Mouse (Mus musculus) stomach, postnatal 0 days (tissue): ENCODE data around the gene Kalrn. TPM values are rescaled to one million over a fixed set of nuclear protein-coding genes. Genes with fewer than 3 reads are reported as not detected.

Experiments
- ATAC-seq: fragments of 200-750 bp; cut with Nextera tagmentation; 2 replicates; pipeline ENCODE4 v1.8.0; 2017; ENCODE audit not compliant: low FRiP score, low TSS enrichment
- DNase-seq: peaks from one replicate; pipeline ENCODE4 v3.0.0-alpha.2; 2016; ENCODE audit warnings: low spot score
- H3K27ac ChIP-seq: fragments of 300-500 bp; sonication (generic); replicated peaks from 2 replicates; pipeline ENCODE4 v1.5.1; 2014; ENCODE audit warnings: mild to moderate bottlenecking, control low read depth
- H3K27me3 ChIP-seq: fragments of 300-500 bp; sonication (generic); 2 replicates; pipeline ENCODE4 v1.6.1; 2014; ENCODE audit warnings: low read length; ENCODE audit not compliant: control insufficient read depth, insufficient read depth
- H3K36me3 ChIP-seq: fragments of 300-500 bp; sonication (generic); 2 replicates; pipeline ENCODE4 v1.6.1; 2014; ENCODE audit warnings: low read length, mixed read lengths; ENCODE audit not compliant: control insufficient read depth, insufficient read depth
- H3K4me1 ChIP-seq: fragments of 300-500 bp; sonication (generic); replicated peaks from 2 replicates; pipeline ENCODE4 v1.6.1; 2014; ENCODE audit warnings: antibody characterized with exemption; ENCODE audit not compliant: control insufficient read depth, insufficient read depth
- H3K4me2 ChIP-seq: fragments of 300-500 bp; sonication (generic); replicated peaks from 2 replicates; pipeline ENCODE4 v1.6.1; 2014; ENCODE audit warnings: low read depth, mild to moderate bottlenecking, control low read depth, moderate library complexity
- H3K4me3 ChIP-seq: fragments of 300-500 bp; sonication (generic); 2 replicates; pipeline ENCODE4 v1.5.1; 2014; ENCODE audit warnings: low read depth, low read length, control low read depth
- H3K9ac ChIP-seq: fragments of 300-500 bp; sonication (generic); 2 replicates; pipeline ENCODE4 v1.6.1; 2014; ENCODE audit warnings: mild to moderate bottlenecking, low read length, control low read depth, mixed read lengths
- H3K9me3 ChIP-seq: fragments of 300-500 bp; sonication (generic); 2 replicates; pipeline ENCODE4 v1.6.1; 2016; ENCODE audit warnings: low read length; ENCODE audit not compliant: control insufficient read depth
- CTCF ChIP-seq: IDR thresholded peaks from 2 replicates; pipeline ENCODE4 v1.5.1; 2016; ENCODE audit warnings: antibody characterized with exemption, low read depth, mild to moderate bottlenecking, moderate library complexity
- EP300 ChIP-seq: optimal IDR thresholded peaks from 2 replicates; pipeline ENCODE3; 2016; ENCODE audit warnings: antibody characterized with exemption
- WGBS: fragments of 180-500 bp; shearing (Covaris S2); extraction: QIAGEN DNeasy Blood & Tissue Kit; methylation state at CpG from one replicate; pipeline ENCODE4 v1.1.7; 2014; 5-methylcytosine and 5-hydroxymethylcytosine counted together
- polyA plus RNA-seq: library from polyadenylated mRNA; unstranded; fragments of >200 nt; fragmentation: Nextera tagmentation; extraction: Ambion mirVana; gene quantifications from 2 replicates; pipeline ENCODE4 v1.2.1, GENCODE M21; 2015

Gene Kalrn
- polyA plus RNA-seq, 1 experiment from 2014 or later, result 14.4 TPM

DNA sequence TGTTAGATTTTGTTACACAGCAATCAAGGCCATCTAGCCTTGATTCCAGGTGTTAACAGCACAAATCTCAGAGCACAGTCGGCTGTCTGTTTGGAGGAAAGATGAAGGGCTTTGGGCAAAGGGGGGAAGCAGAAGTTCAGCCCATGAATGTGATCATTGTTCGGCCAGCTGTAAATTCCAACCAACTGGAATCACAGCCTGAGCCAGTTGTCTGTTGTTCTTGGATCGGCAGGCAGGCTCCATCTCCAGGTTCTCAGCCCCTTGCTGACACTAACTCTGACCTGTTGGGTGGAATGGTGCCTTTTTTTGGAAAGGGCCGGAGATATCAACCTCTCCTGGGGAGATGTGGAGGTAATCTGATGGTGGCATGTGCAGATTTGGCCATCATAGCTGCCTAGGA is 28.6 kb upstream of the Kalrn start:
- H3K9me3 ChIP-seq, result no peaks in the 10 kb centered on the region
- H3K9ac ChIP-seq, result no peak overlapping the region
- no peak for DNase-seq
- no peak overlapping the region for H3K4me3 ChIP-seq
- no peaks in the 10 kb centered on the region for H3K36me3 ChIP-seq
- no peak for TF ChIP-seq EP300
- TF ChIP-seq CTCF, result no peak
- ATAC-seq, result no peak
- no peaks in the 10 kb centered on the region; the same call in 1 of the 2 replicates for H3K27me3 ChIP-seq
- WGBS, result 71% methylated on average over 4 of the region's 4 CpGs
- no peak overlapping the region for H3K27ac ChIP-seq
- H3K4me2 ChIP-seq, result no peak overlapping the region
- no peaks in the 10 kb centered on the region for H3K4me1 ChIP-seq

DNA sequence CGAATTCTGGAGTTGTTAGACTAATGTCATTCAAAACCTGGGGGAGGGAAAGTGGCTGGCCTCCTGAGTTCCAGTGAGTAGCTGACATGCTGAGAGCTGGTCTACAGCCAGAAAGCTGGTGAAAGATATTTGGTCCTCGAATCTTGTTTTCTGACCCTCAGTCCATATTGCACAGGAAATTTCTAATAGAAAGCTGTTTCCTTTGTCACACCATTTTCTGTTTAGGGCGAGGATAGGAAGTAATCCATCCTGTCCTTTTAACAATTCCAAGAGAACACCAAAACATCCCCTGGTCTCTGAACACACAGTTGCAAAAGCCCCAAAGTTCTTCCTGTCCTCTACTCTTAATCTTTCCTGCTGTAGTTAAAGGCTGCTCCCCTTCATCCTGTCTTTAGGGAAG is 22.0 kb upstream of the Kalrn start:
- Histone ChIP-seq H3K9me3 (no peaks in the 10 kb centered on the region), H3K27ac (no peak overlapping the region), H3K4me2 (no peak overlapping the region), H3K4me3 (no peak overlapping the region), H3K36me3 (no peaks in the 10 kb centered on the region; the same call in 1 of the 2 replicates), H3K27me3 (no peaks in the 10 kb centered on the region), H3K9ac (no peak overlapping the region), H3K4me1 (no peaks in the 10 kb centered on the region)
- ATAC-seq (no peak), DNase-seq (no peak)
- WGBS, result 31% methylated on average over 3 of the region's 3 CpGs
- TF ChIP-seq EP300 (no peak), CTCF (no peak)

DNA sequence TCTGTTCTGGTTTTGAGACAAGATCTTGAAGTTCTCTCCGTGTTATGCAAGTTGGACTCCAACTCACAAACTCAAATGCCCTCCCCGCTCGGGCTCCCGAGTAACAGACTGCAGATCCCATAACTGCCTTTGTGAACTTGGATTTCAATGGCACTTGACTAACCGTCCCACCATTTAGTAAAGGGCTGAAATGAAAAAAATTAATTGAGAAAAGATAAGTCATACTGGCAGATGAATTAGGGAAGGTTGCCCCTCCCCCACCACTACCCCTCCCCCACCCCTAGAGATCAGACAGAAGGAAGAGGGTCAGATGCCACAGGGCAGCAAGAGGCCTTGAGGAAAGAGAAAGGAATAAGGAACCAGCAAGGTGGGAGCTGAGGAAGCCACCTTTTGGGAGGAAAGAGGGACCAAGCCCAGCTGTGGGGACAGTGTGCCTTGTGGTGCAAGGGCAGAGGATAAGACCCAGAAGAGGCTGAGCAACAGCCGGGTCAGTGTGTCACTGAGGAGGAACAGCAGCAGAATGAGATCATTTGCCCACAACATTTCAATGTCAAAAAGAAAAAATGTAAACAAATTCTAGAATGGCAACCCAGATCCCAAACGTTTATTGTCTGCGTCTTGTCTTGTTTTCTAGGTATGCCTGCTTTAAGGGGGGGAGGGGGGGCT is 21.4 kb upstream of the Kalrn start:
- Histone ChIP-seq H3K27me3 (no peaks in the 10 kb centered on the region), H3K36me3 (no peaks in the 10 kb centered on the region; the same call in 1 of the 2 replicates), H3K4me3 (no peak overlapping the region), H3K4me1 (no peaks in the 10 kb centered on the region), H3K27ac (no peak overlapping the region), H3K4me2 (no peak overlapping the region), H3K9me3 (no peaks in the 10 kb centered on the region), H3K9ac (no peak overlapping the region)
- 55% methylated on average over 8 of the region's 8 CpGs for WGBS
- TF ChIP-seq EP300 (no peak), CTCF (no peak)
- ATAC-seq, result no peak
- DNase-seq, result no peak

DNA sequence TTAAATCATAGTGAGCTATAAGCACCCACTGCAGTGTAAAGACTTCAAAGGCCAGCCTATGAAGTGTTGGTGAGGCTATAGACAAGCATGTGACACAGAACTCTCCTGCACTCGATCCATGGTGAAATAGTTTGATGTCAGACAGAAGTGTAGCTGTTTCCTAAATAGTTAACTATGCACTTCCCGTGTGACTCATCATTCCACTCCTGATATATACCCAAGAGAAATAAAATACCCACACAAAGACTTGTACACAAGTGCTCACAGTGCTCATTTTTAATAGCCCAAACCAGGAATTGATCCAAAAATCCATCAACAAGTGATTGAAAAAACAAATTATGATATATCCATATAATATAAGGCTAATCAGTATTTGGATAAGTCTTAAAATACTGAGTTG is 19.4 kb upstream of the Kalrn start:
- Histone ChIP-seq H3K4me1 (no peaks in the 10 kb centered on the region), H3K9me3 (no peaks in the 10 kb centered on the region), H3K4me3 (no peak overlapping the region), H3K27me3 (no peaks in the 10 kb centered on the region), H3K9ac (no peak overlapping the region), H3K27ac (no peak overlapping the region), H3K36me3 (no peaks in the 10 kb centered on the region; the same call in 1 of the 2 replicates), H3K4me2 (no peak overlapping the region)
- WGBS, result 61% methylated on average over 2 of the region's 2 CpGs
- ATAC-seq, result no peak
- no peak for TF ChIP-seq EP300
- no peak for DNase-seq

DNA sequence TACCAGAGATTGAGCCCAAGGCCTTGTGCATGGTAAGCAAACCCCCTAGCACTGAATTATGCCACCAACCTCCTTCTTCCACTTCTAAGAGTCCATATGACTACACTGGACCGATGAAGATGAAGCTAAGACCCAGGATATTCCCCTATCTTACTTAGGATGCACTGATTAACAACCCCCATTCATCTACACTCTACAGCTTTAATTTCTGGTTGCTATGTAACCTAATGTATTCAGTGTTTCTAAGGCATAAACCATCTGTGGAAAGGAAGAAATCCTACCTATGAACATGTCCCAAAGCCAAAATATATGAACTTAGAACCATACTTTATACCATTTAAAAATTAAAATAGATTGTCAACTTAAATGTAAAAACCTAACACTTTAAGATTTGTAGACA is 18.6 kb upstream of the Kalrn start:
- Histone ChIP-seq H3K27me3 (no peaks in the 10 kb centered on the region), H3K9ac (no peak overlapping the region), H3K4me1 (no peaks in the 10 kb centered on the region), H3K36me3 (no peaks in the 10 kb centered on the region; the same call in 1 of the 2 replicates), H3K4me3 (no peak overlapping the region), H3K4me2 (no peak overlapping the region), H3K27ac (no peak overlapping the region), H3K9me3 (no peaks in the 10 kb centered on the region)
- ATAC-seq, result no peak
- 89% methylated on average over 1 of the region's 1 CpGs for WGBS
- DNase-seq, result no peak
- TF ChIP-seq EP300 (no peak), CTCF (no peak)

DNA sequence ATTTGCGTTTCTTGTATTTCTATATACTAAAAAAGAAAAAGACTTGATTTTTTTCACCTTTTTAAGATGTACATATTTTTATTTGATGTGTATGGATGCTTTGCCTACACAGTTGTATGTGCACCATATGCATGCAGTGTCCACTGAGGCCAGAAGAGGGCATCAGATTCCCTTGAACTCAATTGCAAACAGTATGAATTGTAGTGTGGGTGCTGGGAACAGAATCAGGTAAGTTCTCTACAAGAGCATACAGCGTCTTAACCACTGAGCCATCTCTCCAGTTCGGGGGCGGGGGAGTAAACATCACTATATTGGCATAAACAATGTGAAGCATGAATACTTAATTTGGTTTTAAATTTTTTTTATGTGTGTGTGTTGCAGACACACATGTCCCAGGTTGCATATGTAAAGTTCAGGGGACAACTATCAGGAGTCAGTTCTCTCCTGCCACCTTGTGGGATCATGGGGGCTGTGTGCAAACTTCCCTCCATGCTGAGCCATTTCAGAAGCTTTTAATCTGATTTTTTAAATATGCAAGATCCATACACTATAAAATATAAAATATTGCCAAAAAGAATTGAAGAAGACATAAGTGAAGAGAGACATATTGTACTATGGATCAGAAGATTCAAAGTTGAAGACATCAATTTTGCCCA is 6.5 kb upstream of the Kalrn start:
- Histone ChIP-seq H3K4me3 (no peak overlapping the region), H3K9ac (no peak overlapping the region), H3K27ac (no peak overlapping the region), H3K4me1 (no peaks in the 10 kb centered on the region), H3K27me3 (no peaks in the 10 kb centered on the region), H3K4me2 (no peak overlapping the region), H3K36me3 (no peaks in the 10 kb centered on the region), H3K9me3 (no peaks in the 10 kb centered on the region)
- ATAC-seq (no peak), DNase-seq (no peak)
- WGBS, result 97% methylated on average over 4 of the region's 4 CpGs
- TF ChIP-seq CTCF, result peak; percentile 12; the same call in 1 of the 2 replicates
- no peak for TF ChIP-seq EP300
